Mouse (Mus musculus): ENCODE data around the gene Obox3.

Obox3 gene

DNA sequence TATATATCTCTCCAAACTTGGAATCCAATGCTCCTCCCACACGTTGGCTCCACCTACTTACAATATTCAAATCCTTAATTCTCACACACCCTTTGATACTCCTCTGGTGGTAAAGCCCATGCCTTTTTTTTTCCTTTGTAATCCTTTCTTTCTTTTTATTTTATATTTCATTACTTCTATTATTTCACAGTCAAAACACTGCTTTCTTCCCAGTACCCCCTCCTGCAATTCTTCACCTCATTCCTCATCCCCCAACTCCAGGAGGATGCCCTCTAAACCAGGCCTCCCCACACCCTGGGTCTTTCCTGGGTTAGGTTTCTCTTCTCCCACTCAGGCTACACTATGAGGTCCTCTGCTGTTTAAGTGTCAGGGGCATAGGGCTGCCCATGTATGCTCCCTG lies at the start of gene Obox3:
Gene Obox3 (minus strand): TSS at position 101 of the 400 bp plus-strand sequence.
- WGBS: 39% methylated on average over 1 of the region's 1 CpGs

DNA sequence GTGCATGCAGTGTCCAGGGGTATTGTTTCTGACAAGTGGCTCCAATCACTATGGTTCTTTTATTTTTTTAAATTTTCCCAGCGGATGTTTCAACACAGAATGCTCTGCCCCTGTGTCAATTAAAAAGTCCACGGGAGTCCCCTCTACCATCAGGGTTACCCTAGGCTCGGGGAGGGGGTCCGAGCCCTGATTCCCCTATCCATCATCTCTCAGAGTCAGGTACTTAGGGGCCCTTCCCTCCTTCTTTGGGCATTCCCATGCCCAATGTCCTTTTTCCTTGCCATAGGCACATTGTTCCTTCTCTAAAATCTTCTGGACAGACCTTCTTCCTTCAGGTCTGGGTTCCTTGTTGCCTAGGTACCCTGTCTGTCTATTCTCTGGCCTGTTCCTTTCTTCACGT lies 130.3 kb downstream of the Obox3 start:
- 83% methylated on average over 5 of the region's 5 CpGs for WGBS
